Mouse (Mus musculus) frontal cortex, postnatal 36 days (tissue): ENCODE measurements around the gene Med13l.
"Not testable (repeated sequence)": the region's sequence is repeated elsewhere in the genome, so short reads cannot be mapped to it uniquely, and the experiment has no call there.

Experiments used
- DNase-seq, 2 experiments: peaks; one replicate each; pipeline ENCODE4 v3.0.0; 2022; ENCODE audit warnings: low spot score in 2 of 2

The Med13l gene

DNA sequence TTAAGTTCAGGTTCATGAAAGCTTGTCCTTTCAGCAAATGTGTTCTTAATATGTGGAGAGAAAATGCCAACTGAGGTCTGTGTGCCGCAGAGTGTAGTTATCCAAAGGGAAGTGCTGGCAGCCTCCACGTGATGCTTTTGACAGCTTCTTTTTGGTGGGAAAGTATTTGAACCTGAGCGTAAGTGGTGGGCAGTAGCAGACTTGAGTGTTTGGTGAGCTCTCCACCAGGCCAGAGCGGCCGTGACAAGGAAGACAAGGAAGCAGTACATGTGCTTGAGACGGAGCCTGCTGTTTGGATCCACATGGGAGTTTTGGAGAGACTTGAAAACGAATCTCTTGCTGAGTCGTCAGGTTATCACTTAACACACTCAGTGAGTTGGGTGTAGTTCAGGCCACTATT lies 71.9 kb downstream of the Med13l start:
- no peak for DNase-seq

DNA sequence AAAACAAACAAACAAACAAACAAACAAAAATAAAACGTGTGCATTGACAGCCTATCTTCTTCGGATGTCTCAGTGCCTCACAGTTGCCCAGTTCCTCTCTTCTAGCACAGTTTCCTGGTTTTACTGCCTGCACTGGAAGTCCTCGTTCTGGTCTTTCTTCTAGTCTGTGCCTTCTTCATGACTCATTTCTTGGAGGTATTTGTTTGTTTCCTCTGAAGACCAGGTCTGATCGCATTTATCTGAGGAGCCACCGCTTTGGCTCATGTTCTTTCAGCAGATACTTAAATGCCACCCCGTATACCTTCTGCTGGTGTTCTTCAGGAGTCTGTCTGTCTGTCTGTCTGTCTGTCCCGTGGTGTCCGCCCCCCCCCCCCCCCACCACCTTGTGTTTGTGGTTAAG lies 72.6 kb downstream of the Med13l start:
- no peak for DNase-seq

DNA sequence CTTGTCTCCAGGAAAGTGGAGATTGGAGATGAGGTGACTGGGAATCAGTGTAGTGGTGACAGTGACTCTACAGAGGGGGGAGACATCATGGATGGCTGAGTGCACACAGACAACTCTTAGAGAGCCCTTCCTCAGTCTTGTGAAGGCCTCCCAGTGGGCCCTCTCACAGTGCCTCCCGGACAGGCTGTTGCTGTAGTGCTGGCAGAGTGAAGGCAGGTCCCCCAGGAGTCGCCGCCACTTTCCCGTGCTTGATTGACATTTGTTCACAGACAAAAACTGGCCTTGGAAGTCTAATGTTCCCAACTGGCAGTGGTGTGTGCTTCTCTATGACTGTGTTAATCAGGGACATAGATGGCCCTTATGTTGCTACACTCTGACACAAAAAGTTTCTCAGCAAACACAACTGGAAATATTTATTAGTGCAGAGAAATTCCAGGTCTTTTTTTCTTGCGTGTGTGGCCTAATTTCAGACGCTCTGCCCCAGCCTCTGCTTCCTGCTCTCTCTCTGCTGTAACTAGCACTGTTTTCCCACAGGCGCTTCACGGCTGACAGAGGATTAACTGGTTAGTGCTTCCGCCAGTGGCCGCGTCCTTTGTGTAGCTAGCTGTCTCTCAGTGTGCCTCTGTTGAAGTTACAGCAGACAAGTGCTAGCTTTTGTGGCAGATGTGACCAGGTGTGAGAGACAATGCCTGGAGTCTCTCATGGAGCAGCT lies 75.2 kb downstream of the Med13l start:
- no peak for DNase-seq

DNA sequence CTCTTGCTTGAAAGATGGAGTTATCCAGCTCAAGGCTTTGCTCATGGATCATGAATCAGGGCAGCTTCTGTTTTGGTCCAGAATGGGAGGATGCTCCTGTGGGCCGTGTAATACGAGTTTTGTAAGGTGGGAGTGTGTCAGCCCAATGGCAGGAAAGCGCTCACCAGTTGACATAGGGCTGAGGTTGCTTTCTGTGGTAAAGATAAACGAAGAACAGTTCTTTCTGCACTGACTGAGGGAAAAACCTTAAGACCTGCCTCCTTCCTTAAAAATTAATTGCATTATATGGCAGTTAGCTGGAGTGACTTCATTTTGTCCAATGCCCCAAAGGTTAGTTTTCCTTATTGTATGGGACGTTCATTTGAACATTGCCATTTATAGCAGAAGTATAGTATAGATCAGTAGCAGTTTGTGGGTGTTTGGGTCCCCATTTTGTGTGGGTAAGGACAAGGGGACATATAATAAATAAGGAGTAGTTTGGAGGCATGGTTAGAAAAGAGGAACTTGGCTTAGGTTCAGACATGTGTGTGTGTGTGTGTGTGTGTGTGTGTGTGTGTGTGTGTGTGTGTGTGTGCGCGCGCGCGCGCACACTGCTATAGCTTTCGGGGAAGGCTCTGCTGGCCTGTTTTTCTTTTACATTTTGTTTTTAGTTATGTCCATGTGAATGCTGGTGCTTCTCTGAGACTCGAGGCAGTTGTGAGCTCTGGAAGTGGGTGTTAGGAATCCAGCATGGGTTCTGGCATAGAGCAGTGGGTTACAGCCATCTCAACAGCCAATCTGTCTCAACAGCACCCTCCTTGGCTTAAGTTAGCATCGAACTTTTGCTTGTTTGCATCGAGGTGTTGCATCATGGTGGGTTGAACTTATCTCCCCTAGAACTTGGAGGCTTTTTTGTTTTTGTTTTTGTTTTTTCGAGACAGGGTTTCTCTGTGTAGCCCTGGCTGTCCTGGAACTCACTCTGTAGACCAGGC lies 76.2 kb downstream of the Med13l start:
- DNase-seq, result no peak

DNA sequence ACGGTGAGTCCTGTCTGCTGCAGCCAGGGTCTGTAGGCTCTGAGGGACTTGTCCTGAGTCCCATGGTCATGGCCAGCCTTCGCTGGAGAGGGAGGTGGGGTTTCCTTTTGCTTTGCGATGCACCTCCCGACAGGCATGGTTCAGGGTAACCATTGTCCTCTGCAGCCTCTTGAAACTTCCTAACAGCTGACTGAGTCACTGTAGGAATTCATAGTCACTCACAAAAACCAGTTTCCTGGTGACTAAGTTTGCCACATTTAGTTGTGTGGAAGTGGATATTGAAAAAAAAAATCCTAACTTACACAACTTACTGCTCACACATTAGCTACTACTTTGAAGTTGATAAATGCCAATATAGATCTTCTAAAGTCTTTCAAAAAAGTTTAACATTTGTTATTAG lies 77.5 kb downstream of the Med13l start:
- DNase-seq, result no peak

DNA sequence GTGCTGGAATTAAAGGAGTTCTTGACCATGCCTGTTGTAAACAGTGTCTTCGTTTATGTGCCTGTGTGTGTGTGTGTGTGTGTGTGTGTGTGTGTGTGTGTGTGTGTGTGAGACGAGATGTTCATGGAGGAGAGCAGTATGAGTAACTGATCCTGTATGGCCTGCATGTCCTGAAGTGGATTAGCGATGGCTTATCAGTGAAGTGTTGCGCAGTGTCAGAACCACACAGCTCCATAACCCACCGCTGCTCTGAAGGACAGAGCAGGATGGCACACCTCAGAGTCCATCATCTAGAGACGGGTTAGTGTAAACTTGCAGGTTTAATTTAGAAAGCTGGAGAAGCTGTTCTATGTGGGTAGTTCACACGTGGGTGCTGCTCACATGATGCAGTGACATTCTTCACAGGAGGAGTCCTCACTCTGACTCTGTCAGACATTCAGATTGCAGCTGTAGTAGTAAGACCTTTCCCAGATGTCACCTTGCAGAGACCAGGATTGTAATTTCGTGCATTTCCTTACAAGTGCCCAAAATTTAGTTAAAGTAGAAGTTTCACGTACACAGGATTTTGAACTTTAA lies 78.1 kb downstream of the Med13l start:
- DNase-seq, result peak in 1 of 2 experiments; percentile 51

DNA sequence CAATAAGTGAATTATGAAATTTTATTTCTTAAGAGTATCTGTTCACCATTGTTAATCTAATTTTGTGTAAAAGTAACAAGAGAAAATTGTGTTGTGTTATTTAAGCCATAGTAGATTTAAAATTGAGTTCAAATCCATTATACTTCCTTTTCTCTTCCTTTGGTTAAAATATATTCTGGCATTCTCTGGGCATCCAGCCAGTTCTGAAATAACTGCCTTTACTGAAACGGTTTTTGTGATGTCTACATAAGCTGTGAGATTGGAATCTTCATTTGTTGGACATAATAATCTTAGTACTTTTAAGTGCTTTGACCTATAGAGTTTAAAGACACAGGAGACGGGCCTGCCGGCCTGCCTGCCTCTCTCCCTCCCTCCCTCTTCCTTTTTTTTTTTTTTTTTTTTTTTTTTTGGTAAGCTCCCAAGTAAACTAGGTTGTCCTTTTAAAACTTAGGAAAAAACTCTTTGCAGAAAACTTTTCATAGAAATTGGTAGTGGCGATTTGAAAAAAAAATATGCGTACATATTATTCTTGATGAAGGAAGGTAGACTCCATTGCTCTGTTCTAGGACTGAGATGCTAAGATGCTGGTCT lies 78.7 kb downstream of the Med13l start:
- peak in 1 of 2 experiments; percentile 39 for DNase-seq

DNA sequence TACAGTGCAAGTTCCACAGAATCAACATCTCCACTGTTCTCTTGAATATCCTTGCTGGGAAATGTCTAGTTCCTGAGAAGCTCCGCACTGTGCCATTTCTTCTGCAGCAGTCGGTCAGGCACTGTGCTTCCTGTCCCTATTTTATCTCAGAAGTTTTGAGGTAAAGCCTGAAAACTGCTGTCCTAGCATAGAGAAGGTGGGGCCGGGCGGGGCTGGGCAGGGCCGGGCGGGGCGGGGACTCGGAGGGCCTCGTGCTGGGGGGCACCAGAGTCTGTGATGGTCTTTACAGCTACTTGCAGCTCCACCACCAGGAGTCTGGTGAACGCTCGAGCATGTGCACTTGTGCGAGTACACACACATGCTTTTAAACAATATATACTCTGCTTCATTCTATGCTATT lies 83.6 kb downstream of the Med13l start:
- no peak for DNase-seq

DNA sequence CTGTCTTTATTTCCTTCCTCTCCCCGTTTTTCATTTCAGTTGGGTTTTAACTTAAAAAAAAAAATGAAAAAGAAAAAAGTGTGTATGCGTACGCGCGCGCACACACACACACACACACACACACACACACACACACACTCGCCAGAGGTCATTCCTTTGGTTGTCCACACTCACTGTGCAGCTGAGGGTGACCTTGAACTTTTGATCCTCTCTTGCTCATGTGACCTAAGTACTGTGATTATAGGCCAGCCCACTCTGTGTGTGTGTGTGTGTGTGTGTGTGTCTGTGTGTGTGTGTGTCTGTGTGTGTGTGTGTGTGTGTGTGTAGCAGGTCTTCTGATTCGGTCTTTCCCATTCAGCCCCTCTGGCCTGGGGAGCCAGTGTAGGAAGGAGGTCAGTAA lies 84.0 kb downstream of the Med13l start:
- no peak for DNase-seq

DNA sequence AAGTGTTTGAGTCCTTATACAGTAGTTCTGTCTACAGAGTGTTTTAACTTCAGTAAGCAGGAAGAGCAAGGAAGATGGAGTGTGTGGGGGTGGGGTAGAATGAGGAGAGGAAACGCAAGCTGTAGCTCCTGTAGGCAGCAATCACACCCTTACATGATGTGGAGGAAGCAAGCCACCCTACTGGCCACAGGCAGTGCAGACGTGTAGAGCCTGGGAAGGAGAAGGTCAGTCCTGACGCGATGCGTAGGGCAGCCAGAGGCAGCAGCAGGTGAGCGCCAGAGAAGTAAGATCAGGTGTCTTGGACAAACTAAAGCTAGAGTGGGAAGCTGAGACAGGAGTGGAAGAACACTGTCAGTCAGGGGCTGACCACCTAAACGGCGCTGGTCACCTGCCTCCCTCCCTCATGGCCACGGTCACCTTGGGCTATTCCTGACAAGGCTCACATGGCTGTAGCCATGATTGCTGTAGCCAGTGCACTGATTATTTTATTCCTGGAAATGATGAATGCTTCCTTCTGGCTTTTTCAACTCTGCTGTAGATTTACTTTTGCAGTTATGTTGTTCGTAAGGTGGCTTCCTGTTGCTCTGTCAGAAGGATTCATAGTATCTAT lies 84.8 kb downstream of the Med13l start:
- DNase-seq, result no peak

DNA sequence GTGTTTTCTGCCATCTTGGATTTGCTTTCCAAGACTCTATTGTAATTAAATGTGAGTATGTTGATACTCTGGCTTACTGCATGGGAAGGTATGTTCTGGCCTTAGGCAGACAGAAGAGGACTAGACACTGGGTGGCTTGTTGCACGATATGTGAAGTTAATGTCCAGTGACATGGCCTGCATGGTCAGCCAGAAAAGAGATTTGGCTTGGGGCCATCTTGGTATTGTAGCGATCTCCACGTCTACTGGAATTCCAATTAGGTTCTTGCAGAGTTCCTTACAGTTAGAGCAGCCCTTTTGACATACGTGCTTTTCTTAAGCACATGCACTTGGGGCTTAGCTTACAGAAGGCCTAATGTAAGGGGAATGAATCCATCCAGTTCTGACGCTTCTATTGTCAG lies 86.4 kb downstream of the Med13l start:
- DNase-seq, result no peak

DNA sequence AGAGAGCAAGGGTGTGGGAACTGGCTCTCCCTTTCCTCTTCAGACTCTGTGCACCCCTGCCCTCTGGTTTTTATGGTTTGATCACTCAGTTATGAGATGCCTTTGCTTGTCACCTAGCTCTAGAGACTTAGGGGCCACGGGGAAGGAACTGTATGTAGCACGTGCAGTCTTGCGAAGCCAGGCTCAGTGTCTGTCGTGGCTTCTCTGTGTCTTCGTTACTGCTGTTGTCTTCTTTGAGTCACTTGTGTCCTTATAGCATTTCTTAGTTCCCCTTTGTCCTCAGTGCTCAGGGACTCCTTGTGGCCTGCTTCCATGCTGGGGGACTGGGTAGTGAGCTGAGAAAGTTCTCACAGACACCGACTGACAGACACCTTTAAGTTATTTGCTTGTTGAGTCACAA lies 86.9 kb downstream of the Med13l start:
- DNase-seq, result no peak

DNA sequence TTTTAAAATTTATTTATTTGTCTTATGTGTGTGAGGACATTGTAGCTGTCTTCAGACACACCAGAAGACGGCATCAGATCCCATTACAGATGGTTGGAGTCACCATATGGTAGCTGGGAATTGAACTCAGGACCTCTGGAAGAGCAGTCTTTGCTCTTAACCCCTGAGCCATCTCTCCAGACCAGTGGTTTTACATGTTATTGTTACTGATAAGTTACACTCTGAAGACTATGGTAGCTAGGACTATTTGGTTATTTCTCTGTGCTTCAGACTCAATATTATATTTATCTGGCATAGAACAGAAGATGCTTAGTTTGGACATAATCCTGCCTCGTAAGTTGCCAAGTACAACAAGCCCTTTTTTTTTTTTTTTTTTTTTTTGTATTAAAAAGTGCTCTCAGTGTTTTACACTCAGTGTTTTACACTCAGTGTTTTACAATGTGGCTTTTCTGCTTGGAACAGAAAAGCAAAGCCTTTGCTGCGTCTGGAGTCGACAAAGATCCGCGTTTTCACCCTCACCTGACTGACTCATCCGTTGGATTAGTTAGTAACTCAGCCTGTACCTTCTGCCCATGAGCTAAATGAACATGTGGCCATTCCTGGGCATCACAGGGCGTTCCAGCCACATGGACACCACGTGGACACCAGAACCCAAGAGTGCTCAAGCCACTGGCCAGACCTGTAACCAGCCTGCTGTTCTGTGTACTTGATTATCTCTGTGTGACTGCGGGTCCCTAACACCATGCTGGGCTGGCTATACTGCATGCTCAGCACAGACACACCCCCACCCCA lies 88.9 kb downstream of the Med13l start:
- DNase-seq, result no peak

DNA sequence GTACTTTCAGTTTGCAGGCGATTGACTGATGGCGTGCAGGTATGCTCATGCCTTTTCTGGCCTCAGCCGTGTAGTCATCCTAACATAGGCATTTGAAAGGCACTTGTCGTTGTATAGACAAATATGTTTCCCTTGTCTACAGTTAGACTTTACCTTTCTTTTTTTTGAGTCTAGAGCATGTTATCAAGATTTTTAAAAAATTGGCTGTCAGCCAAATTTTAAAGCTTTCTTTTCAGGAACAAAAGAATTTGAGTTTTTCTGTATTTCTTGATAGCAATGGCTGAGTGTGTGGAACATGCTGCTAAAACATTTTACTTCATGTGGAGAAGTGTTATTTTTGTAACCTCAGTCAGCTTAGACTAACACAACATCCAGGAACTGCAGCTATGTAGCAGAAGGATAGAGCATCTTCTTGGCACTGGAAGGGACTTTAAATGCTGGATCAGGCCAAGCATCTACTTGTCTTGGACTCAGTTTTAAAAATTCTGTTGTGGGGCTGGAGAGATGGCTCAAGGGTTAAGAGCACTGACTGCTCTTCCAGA lies 89.6 kb downstream of the Med13l start:
- DNase-seq, result no peak

DNA sequence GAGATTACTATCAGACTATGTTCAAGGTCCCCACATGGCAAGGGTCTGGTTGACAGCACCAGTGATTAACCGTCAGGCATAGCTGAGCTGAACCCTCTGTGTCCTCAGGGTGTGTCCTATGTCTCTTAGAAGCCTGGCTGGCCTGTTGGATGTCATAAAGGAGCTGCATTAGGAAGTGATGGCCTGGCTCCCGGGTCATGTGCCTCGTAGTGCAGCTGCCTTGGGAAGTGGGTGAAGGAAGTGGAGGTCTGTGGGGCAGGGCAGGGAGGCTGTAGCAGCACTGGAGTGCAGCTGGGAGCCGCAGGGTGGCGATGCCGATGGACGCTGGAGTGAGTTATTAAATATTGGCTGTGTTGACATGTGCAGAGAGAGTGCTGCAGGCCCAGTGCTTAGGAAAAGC lies 90.3 kb downstream of the Med13l start:
- DNase-seq, result no peak

DNA sequence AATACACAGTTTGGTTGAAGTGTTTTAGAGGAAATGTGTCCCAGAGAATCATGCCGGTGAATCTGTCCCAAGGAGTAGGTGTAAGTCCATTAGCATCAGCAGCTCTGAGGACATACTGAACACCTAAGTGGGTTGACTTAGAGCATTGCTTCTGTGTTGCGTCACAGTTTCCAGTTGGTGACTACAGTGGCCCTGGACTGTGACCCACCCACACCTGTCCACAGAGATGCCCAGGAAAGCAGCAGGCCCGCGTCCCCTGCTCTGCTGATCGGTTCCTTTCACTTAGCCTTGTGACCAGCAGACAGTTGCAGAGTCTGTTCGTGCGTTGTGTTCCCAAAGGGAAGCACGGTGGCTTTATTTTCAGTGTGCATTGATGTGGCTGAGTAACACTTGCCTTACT lies 92.1 kb downstream of the Med13l start:
- no peak for DNase-seq

DNA sequence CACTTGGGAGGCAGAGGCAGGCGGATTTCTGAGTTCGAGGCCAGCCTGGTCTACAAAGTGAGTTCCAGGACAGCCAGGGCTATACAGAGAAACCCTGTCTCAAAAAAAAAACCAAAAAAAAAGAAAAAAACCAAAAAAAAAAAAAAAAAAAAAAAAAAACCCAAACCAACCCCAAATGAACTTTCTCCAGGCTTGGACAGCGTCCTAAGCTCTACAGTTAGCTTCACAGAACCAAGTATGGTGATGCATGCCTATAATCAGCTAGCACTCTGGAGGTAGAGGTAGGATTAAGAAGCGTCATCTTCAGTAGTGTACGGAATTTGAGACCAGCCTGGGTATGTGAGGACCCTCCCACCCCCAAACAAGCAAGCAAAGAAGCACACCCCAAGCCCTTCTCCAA lies 92.6 kb downstream of the Med13l start:
- not testable (repeated sequence) for DNase-seq

DNA sequence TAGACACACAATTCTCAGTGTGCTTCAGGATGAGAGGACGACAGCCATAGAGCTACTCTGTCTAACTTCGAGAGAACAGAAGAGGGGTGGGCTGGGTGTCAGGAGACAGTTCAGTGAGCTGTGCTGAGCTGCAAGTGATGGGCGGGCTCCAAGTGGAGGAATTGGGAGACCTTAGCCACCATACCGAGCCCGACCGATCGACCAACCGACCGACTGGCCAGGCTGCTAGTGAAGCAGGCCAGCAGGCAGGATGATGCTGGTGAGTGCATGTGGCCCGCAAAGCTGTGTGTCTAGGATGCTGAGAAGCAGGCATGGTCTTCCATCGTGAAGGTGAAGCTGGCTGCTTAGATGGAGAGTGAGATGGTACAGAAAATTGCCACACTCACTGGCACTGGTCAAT lies 94.1 kb downstream of the Med13l start:
- no peak for DNase-seq

DNA sequence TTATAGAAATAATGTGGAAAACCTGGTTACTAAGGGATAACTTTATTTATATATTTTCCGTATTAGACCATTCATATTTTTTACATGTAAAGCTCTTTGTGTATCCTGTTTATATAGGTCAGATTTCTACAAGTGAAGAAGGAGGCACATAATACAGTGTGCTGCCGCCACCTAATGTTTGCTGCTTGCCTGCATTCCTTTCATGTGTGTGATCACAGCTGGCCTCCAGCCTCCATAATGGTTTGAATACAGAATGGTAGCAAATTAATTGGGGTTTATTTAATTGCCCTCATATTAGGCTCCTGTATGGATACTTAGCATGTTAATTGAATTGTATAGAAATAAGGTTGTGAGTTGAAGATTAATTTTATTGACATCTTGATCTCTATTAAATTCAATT lies 94.5 kb downstream of the Med13l start:
- DNase-seq, result peak in 1 of 2 experiments; percentile 45

DNA sequence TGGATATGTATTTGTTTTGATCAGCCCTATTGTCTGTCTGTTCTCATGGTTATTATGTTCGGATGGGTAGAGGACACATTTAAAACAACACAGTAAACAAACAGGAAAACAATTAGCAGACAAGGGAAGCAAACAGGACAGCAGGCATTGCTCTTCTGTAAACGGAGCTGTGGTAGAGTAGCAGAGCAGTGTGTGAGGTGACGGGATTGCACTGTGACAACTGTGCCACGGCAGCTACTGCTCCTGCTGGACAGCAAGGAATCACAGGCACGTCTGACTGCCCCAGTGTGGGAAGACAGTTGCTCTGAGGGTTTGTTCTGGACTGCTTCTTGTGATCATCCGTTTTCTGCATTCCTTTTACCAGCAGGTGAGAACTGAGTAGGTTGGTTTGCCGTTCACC lies 94.9 kb downstream of the Med13l start:
- no peak for DNase-seq

DNA sequence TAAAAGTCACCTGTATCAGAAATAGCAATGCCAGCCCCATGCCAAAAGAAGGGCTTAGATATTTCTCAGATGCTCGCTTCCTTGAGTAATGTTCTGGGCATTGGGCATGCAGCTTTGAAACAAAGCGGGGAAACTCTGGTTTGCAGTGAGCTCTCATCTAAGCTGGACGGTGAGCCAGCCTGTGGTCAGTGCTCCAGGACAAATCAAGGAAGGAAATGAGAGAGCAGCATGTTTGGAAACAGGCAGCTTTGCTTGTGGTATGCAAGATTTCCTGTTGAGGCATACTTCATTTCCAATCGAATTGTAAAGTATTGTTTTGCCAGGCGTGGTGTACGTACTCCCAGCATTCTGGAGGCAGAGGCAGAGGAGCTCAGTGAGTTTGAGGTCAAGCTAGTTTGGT lies 95.5 kb downstream of the Med13l start:
- DNase-seq, result no peak
